Mouse (Mus musculus) lung, postnatal 0 days (tissue): Measurements from ENCODE around the gene Map2k4.

Source experiments
- CTCF ChIP-seq: IDR thresholded peaks from 2 replicates; pipeline ENCODE4 v1.5.1; 2016; ENCODE audit warnings: antibody characterized with exemption, mild to moderate bottlenecking
- EP300 ChIP-seq: IDR thresholded peaks from 2 replicates; pipeline ENCODE4 v1.6.1; 2016; ENCODE audit warnings: antibody characterized with exemption, mild to moderate bottlenecking, control low read depth

DNA sequence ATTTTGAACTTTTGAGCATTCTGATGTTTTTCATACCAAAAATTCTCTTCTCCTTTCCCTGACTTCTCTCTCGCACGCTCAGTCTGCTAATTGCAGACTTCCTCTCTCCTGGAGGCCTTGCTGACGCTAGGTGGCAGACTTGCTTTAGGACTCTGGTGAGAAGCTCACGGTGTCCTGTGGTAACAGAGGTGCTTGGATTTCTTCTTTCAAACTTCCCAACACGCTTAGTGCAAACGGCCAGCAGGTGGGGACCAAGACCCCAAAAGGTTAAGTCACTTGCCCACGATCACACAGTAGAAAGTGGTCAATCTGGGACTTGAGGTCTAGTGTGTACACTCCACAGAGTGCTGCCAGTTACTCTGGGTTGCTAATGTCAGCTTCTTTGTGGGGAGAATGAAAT, 32.8 kb upstream of the Map2k4 start:
- TF ChIP-seq CTCF (peak; percentile 86), EP300 (no peak)
